Mouse (Mus musculus) MEL (cell line): ENCODE data around the gene Caskin1.

Experiments used
- BHLHE40 ChIP-seq: IDR thresholded peaks from 2 replicates; pipeline ENCODE4 v1.6.1; 2012; ENCODE audit warnings: low read depth, mild to moderate bottlenecking, inconsistent platforms, low read length, improper control_type of control experiment, borderline replicate concordance
- CHD1 ChIP-seq: IDR thresholded peaks from 2 replicates; pipeline ENCODE4 v1.6.1; 2012; ENCODE audit warnings: low read depth, mild to moderate bottlenecking, inconsistent platforms, low read length, improper control_type of control experiment
- CTCF ChIP-seq, 3 experiments: IDR thresholded peaks in 2 of 3; conservative IDR thresholded peaks in 1 of 3; 2 replicates each; pipeline ENCODE4 v1.5.1; 2011 to 2012; ENCODE audit warnings: low read length in 3 of 3, low read depth in 2 of 3, mild to moderate bottlenecking in 2 of 3, improper control_type of control experiment in 1 of 3, inconsistent platforms in 1 of 3, mixed read lengths in 1 of 3, moderate library complexity in 1 of 3; ENCODE audit not compliant: control insufficient read depth in 1 of 3, insufficient read depth in 1 of 3, poor library complexity in 1 of 3, severe bottlenecking in 1 of 3
- EP300 ChIP-seq, 2 experiments: IDR thresholded peaks; 2 replicates each; pipeline ENCODE4 v1.6.1; 2011; ENCODE audit warnings: improper control_type of control experiment in 2 of 2, low read length in 2 of 2, low read depth in 1 of 2, mild to moderate bottlenecking in 1 of 2
- HCFC1 ChIP-seq: IDR thresholded peaks from 2 replicates; pipeline ENCODE4 v1.6.1; 2012; ENCODE audit warnings: low read depth, mild to moderate bottlenecking, inconsistent platforms, low read length, improper control_type of control experiment, moderate library complexity
- JUND ChIP-seq: IDR thresholded peaks from 2 replicates; pipeline ENCODE4 v1.6.1; 2011; ENCODE audit warnings: low read depth, mild to moderate bottlenecking, improper control_type of control experiment, low read length
- MAX ChIP-seq: IDR thresholded peaks from 2 replicates; pipeline ENCODE4 v1.6.1; 2011; ENCODE audit warnings: low read length, improper control_type of control experiment
- MXI1 ChIP-seq: IDR thresholded peaks from 2 replicates; pipeline ENCODE4 v1.6.1; 2011; ENCODE audit warnings: mild to moderate bottlenecking, low read depth, low read length, improper control_type of control experiment
- NELFE ChIP-seq: IDR thresholded peaks from 2 replicates; pipeline ENCODE4 v1.6.1; 2011; ENCODE audit warnings: low read depth, low read length, improper control_type of control experiment
- POLR2A ChIP-seq, 2 experiments: IDR thresholded peaks; 2 replicates each; pipeline ENCODE4 v1.6.1; 2011 to 2012; ENCODE audit warnings: low read length in 2 of 2, mild to moderate bottlenecking in 2 of 2, control low read depth in 1 of 2, improper control_type of control experiment in 1 of 2, low read depth in 1 of 2, moderate library complexity in 1 of 2; ENCODE audit not compliant: control insufficient read depth in 1 of 2, insufficient read depth in 1 of 2, poor library complexity in 1 of 2
- POLR2AphosphoS5 ChIP-seq: IDR thresholded peaks from 2 replicates; pipeline ENCODE4 v1.6.1; 2012; ENCODE audit warnings: low read depth, borderline replicate concordance, mild to moderate bottlenecking, inconsistent platforms, low read length, moderate library complexity, mixed read lengths
- TAL1 ChIP-seq: IDR thresholded peaks from 2 replicates; pipeline ENCODE4 v1.6.1; 2012; ENCODE audit warnings: mild to moderate bottlenecking, inconsistent platforms, low read length, moderate library complexity, mixed read lengths
- TCF12 ChIP-seq: IDR thresholded peaks from 2 replicates; pipeline ENCODE4 v1.6.1; 2014; ENCODE audit warnings: low read depth, mild to moderate bottlenecking, inconsistent platforms, low read length, improper control_type of control experiment, moderate library complexity
- ZC3H11A ChIP-seq: IDR thresholded peaks from 2 replicates; pipeline ENCODE4 v1.6.1; 2012; ENCODE audit warnings: low read depth, mild to moderate bottlenecking, inconsistent platforms, low read length, improper control_type of control experiment

DNA sequence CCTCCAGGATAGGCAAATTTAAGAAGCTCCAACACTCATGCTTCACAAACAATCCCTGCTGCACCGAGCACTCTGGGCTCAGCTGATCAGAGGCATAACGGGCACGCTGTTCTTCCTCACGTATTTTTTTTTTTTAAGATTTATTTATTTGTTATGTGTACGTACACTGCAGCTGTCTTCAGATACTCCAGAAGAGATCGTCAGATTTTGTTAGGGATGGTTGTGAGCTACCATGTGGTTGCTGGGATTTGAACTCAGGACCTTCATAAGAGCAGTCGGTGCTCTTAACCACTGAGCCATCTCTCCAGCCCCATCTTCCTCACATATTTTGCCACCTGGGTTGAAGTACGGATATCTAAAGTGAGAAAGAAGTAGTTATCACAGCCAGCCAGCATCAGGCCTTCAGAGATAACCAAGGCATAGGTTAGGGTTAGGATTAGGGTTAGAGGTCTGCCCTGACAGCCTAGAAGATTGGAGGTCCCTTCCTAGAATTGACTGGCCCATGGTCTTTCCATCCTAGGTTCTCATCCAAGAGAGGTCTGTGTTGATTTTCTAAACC lies 45.8 kb downstream of the Caskin1 start, which contains the start of gene Rab26:
- TF ChIP-seq MXI1 (no peak), JUND (no peak), TAL1 (no peak), CTCF (IDR thresholded peaks at IDR 0.05 in 2 of 3, conservative IDR thresholded peaks at IDR 0.05 in 1 of 3; ENCODE audit: control insufficient read depth in 1 of 3, insufficient read depth in 1 of 3, low read depth in 2 of 3, low read length in 3 of 3, poor library complexity in 1 of 3, severe bottlenecking in 1 of 3) (no peak), POLR2A (IDR thresholded peaks at IDR 0.05; ENCODE audit: control insufficient read depth in 1 of 2, insufficient read depth in 1 of 2, low read depth in 1 of 2, low read length in 2 of 2, poor library complexity in 1 of 2) (no peak), MAX (no peak), ZC3H11A (no peak), CHD1 (no peak), TCF12 (peak; percentile 62), POLR2AphosphoS5 (no peak), EP300 (IDR thresholded peaks at IDR 0.05; ENCODE audit: low read depth in 1 of 2, low read length in 2 of 2) (peak in 1 of 2 experiments; percentile 42; a peak in 1 of 4 replicates), NELFE (no peak), BHLHE40 (no peak), HCFC1 (no peak)
